Mouse (Mus musculus): ENCODE data around the gene Tbc1d22a.

DNA sequence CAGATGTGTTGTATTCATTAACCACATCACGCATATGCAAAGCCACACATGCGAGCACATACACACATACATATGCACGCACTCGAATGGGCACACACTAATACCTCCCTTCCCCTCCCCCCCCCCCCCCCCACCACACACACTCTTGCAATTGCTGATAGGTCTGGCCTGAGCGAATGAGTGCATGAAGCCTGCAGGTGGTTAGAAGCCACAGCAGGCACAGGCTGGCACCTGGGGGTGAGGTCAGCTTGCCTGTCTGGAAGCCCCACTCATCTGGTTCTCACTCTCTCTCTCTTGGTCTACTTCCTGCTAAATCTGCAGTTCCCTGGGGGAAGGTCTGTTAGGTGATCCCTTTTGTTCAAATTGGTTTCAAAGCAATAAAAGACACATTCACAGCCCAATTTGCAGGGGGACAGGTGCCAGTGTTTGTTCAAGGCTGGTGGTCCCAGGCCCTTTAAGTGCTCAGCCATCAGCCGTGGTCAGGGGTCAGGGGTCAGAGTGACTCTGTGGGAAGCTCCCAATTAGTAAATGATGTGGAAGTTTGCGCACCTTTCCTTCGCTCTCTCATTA, 215.6 kb downstream of the Tbc1d22a start:
- TF ChIP-seq CTCF (IDR thresholded peaks at IDR 0.05; ENCODE audit: low read depth) (no peak), EP300 (optimal IDR thresholded peaks at IDR 0.05) (no peak)
